Mouse (Mus musculus): Measurements from ENCODE around the gene Mrps9.
"Not testable (repeated sequence)": the region's sequence is repeated elsewhere in the genome, so short reads cannot be mapped to it uniquely, and the experiment has no call there.

Mrps9 gene

DNA sequence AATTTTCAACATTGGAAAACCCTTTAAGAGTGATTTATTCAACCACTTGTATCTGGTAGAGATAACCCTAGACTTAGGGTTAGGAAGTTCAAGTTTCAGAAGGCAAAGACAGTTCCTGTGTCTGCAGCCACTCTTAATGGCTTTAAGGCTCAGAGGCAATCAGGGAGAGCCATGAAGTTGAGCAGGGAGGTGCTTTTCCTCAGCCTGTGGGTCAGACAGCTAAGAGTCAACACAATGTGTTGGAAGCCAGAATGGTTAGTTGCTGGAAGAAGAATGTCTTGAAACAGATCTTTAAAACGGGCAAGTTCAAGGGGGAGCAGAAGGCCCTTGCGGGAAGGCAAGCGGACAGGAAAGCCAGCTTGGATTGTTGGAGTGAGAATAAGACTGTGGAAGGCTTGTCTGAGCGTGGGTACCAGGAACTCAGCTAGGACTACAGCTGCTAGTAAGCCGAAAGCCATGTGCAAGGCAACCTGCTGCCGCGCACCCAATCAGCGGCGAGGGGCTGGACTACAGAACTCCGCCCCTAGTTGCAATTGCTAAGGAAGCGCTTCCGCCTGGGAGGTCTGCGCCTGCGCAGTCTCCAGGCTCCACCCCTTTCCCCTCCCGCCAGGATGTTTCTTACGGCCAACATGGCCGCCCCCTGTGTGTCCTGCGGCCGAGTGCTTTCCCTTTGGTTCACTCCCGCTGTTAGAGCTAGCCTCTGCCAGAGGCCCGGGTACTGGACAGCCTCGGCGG lies at the start of gene Mrps9:
Mrps9 (plus strand) TSS at position 571 of the 735 bp plus-strand sequence.
- DNase-seq (ENCODE audit: low spot score in 2 of 2), result peak; percentile 90 to 94

GRCm38 (mm10) chr1:42813301-42813845 lies 37.7 kb upstream of the Mrps9 start:
- no peak for DNase-seq (ENCODE audit: low spot score in 2 of 2)

DNA sequence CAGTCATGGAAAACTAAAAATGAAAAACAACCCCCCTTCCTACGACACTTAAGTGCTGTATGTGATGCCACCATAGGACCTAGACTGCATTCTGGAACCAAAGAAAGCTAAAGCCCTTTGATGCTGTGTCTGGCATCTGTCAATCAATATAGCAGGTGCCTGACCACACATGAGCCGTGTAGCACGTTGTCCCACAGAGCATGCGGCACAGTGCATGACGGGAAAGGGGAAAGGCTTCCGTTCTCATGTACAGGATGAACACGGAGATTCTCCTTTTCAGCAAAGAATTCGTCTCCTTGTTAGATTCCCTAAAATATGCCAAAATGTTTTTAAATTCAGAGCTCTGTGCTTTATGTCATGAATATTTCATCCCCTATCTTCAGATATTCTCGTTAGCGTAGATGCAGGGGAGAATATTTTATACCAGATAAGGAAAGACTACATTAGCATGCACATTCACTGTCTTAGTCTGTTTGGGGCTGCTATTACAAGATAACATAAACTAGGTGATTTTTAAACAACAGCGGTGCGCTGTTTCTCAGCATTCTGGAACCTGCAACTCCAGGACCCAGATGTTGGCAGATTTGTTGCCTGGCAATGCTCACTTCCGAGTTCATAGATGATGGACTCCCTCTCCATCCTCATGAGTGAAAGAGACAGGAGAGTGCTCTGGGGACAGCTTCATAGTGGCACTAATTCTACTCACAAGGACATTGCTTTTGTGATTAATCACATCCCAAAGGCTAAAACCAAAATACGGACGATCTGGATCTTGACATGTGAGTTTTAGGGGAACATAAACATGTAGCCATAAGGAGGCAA lies 36.0 kb upstream of the Mrps9 start:
- DNase-seq (ENCODE audit: low spot score in 2 of 2), result no peak

DNA sequence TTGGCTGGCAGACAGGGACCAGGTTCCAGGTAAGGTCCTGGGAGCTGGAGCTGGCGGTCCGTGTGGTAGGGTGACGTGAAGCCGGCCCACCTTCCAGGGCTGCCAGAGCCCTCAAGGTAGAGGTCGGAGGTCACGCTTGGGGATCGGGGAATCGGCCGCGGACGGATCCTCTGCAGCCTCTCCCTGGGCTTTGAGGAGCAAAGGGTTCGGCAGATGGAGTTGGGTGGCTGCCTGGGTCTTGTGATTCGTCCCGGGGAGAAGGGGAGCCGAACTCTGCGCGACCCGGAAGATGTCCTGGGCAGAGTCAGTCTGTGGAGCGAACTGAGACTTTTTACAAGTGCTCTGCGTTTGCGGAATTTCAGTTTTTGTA lies 350 bp downstream of the Mrps9 start:
- no peak for DNase-seq (ENCODE audit: low spot score in 2 of 2)

GRCm38 (mm10) chr1:42851810-42852209 lies 777 bp downstream of the Mrps9 start:
- DNase-seq (ENCODE audit: low spot score in 2 of 2), result no peak

- no peak for DNase-seq (ENCODE audit: low spot score in 2 of 2)
These were observed 13.8 kb downstream of the Mrps9 start for GRCm38 (mm10) chr1:42864719-42865250.

DNA sequence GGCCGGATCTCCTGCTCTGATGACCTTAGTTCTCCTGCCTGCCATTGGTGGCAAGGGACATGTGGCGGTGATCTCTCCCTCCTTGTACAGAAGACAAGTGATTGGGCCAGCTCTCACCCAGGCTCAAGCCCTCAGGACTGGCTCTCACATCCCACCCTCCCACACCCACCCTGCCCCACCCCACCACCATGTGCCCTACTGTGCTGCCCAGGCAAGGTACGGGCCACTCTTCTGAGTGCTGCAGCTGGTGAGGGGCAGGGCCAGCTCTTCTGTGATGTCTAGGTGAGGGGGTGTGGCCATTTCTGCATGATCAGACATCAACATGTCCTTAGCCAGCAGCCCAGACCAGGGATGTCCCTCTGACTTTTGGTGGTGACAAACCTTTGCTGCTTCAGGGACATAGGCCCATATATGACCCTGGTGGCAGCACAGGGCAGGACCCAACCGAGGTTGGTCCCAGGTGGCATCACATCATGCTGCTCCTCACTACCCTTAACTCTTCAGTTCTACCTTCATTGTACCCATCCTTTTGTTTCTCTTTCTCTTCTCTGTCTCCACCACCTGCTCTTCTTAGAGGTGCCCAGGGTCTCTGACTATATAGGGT lies 14.4 kb downstream of the Mrps9 start:
- DNase-seq (ENCODE audit: low spot score in 2 of 2), result no peak

DNA sequence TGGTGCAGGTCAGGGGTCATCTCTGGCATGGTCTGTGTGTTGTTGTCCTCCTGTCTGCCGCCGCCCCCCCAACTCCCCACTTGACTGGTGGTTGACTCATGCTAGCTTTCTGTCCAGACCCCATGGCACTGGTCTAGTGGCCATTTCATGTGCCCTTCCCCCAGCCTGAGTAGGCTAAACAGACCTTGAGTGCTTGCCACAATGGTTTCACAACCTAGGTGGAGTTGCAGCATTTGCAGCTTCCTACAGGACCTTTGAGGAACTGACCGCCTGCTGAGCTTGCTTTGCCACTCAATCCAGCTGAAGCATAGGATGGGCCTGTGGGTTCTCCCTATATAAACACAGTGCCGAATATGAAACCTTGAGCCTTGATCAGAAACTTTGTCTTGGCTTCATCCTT lies 15.0 kb downstream of the Mrps9 start:
- DNase-seq (ENCODE audit: low spot score in 2 of 2), result no peak

GRCm38 (mm10) chr1:42867188-42867587 lies 16.2 kb downstream of the Mrps9 start:
- no peak for DNase-seq (ENCODE audit: low spot score in 2 of 2)

DNA sequence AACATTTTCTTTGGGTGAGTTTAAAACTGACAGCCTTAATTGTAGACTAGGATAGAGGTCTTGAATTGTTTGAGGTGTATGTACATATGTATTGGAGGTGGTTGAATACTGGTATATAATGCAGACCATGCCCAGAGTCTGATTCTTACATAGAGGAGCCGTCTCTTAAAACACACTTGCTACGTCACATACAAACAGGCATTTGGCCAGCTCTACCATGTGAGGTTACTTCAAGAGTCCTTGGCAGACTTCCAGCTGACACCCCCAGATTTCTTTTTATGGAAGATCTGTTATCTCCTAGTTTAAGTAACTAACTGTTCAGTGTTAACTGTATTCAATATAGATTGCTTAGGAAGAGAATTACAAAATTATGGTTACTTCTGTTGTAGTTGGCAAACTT lies 23.1 kb downstream of the Mrps9 start:
- no peak for DNase-seq (ENCODE audit: low spot score in 2 of 2)

- DNase-seq (ENCODE audit: low spot score in 2 of 2), result no peak
These were observed 24.2 kb downstream of the Mrps9 start for GRCm38 (mm10) chr1:42875271-42875670.

- no peak for DNase-seq (ENCODE audit: low spot score in 2 of 2)
These were observed 25.5 kb downstream of the Mrps9 start for GRCm38 (mm10) chr1:42876463-42877093.

DNA sequence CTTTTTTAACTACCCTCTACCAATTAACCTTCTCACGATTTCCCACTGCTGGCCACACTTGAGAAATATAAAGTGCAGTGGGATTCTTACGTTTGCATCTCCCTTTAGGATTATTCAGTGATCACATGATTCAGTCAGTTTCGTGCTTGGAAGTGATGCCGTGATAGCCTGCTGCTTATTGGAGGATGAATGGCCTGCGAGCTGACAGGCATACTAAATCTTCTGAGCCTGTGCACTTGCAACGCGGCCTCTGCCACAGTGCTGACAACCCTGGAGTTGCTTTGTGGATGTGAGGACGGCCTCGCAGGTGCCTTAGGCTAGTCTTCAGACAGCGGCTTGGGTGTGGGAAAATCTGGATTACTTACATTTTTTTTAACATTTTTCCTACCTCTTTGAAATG lies 26.2 kb downstream of the Mrps9 start:
- DNase-seq (ENCODE audit: low spot score in 2 of 2), result no peak

- no peak for DNase-seq (ENCODE audit: low spot score in 2 of 2)
These were observed 27.8 kb downstream of the Mrps9 start for GRCm38 (mm10) chr1:42878851-42879250.

- no peak for DNase-seq (ENCODE audit: low spot score in 2 of 2)
These were observed 31.2 kb downstream of the Mrps9 start for GRCm38 (mm10) chr1:42882258-42882657.

GRCm38 (mm10) chr1:42883418-42883817 lies 32.4 kb downstream of the Mrps9 start:
- not testable (repeated sequence) for DNase-seq (ENCODE audit: low spot score in 2 of 2)

GRCm38 (mm10) chr1:42887835-42888234 lies 36.8 kb downstream of the Mrps9 start:
- DNase-seq (ENCODE audit: low spot score in 2 of 2), result no peak

GRCm38 (mm10) chr1:42888541-42889349 lies 37.7 kb downstream of the Mrps9 start:
- DNase-seq (ENCODE audit: low spot score in 2 of 2), result no peak

GRCm38 (mm10) chr1:42889421-42889887 lies 38.4 kb downstream of the Mrps9 start:
- no peak for DNase-seq (ENCODE audit: low spot score in 2 of 2)

- DNase-seq (ENCODE audit: low spot score in 2 of 2), result no peak
These were observed 43.7 kb downstream of the Mrps9 start for GRCm38 (mm10) chr1:42894695-42895094.

DNA sequence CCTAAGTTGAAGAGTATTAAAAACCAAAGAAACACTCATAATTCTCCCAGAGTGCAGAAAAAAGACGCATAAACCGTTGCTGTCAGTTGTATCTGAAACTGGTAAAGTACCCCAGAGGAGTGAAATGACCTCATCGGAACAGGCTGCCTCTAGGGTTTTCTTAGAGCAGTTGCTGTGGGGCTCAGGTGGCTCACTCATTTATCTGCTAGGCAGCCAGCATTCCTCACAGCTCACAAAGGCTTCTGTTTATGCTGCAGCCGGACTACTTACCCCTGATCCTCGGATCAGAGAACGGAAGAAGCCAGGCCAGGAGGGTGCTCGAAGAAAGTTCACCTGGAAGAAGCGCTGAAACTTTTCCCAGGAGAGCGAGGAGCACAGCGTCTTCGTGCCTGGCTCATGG lies 54.1 kb downstream of the Mrps9 start:
- DNase-seq (ENCODE audit: low spot score in 2 of 2), result no peak

Data from frontal cortex, postnatal 25 days (tissue).